Mouse (Mus musculus) intestine, embryonic 14.5 days (tissue): ENCODE measurements around the gene Lpar2. TPM values are rescaled to one million over a fixed set of nuclear protein-coding genes. Genes with fewer than 3 reads are reported as not detected.

Experiments
- ATAC-seq: fragments of 200-750 bp; cut with Nextera tagmentation; replicated peaks from 2 replicates; pipeline ENCODE4 v1.8.0; 2017; ENCODE audit warnings: low read depth, moderate number of reproducible peaks, moderate TSS enrichment, moderate library complexity; ENCODE audit not compliant: low FRiP score, low TSS enrichment
- DNase-seq: peaks from one replicate; pipeline ENCODE4 v3.0.0-alpha.2; 2018; ENCODE audit warnings: low spot score
- H3K27ac ChIP-seq: fragments of 300-500 bp; sonication (generic); 2 replicates; pipeline ENCODE4 v1.5.1; 2014; ENCODE audit warnings: low read depth, mild to moderate bottlenecking, control low read depth
- H3K27me3 ChIP-seq: fragments of 300-500 bp; sonication (generic); replicated peaks from 2 replicates; pipeline ENCODE4 v1.6.1; 2014; ENCODE audit warnings: low read length, control low read depth; ENCODE audit not compliant: control insufficient read depth, insufficient read depth
- H3K36me3 ChIP-seq: fragments of 300-500 bp; sonication (generic); 2 replicates; pipeline ENCODE4 v1.6.1; 2014; ENCODE audit warnings: low read length, control low read depth; ENCODE audit not compliant: control insufficient read depth, insufficient read depth
- H3K4me1 ChIP-seq: fragments of 300-500 bp; sonication (generic); replicated peaks from 2 replicates; pipeline ENCODE4 v1.6.1; 2014; ENCODE audit warnings: low read length, control low read depth, mixed read lengths; ENCODE audit not compliant: control insufficient read depth, insufficient read depth
- H3K4me2 ChIP-seq: fragments of 300-500 bp; sonication (generic); 2 replicates; pipeline ENCODE4 v1.6.1; 2014; ENCODE audit warnings: low read length
- H3K4me3 ChIP-seq: fragments of 300-500 bp; sonication (generic); 2 replicates; pipeline ENCODE4 v1.5.1; 2014; ENCODE audit warnings: low read depth, low read length, control low read depth, mixed read lengths
- H3K9ac ChIP-seq: fragments of 300-500 bp; sonication (generic); 2 replicates; pipeline ENCODE4 v1.6.1; 2014; ENCODE audit warnings: mild to moderate bottlenecking, low read length
- H3K9me3 ChIP-seq: fragments of 300-500 bp; sonication (generic); 2 replicates; pipeline ENCODE4 v1.6.1; 2016; ENCODE audit warnings: low read length, control low read depth; ENCODE audit not compliant: control insufficient read depth
- WGBS: fragments of 180-500 bp; shearing (Covaris S2); extraction: QIAGEN DNeasy Blood & Tissue Kit; methylation state at CpG from one replicate; pipeline ENCODE4 v1.1.7; 2014; 5-methylcytosine and 5-hydroxymethylcytosine counted together
- polyA plus RNA-seq: library from polyadenylated mRNA; unstranded; fragments of >200 nt; fragmentation: Nextera tagmentation; extraction: Ambion mirVana; gene quantifications from 2 replicates; pipeline ENCODE4 v1.2.1, GENCODE M21; 2014

The Lpar2 gene
- polyA plus RNA-seq, 1 experiment from 2014 or later = 1.0 TPM

GRCm38 (mm10) chr8:69791415-69792068 lies 30.7 kb upstream of the Lpar2 start:
- Histone ChIP-seq H3K9me3 (no peaks in the 10 kb centered on the region), H3K27ac (peak overlapping the region; percentile 79), H3K36me3 (peaks cover 36% of the 10 kb centered on the region), H3K4me3 (peak overlapping the region; percentile 100), H3K27me3 (no peaks in the 10 kb centered on the region), H3K9ac (peak overlapping the region; percentile 96), H3K4me2 (peak overlapping the region; percentile 80), H3K4me1 (peaks cover 12% of the 10 kb centered on the region)
- under 1% methylated on average over 47 of the region's 48 CpGs for WGBS
- DNase-seq = peak; percentile 69
- ATAC-seq = peak; percentile 77

- WGBS = 92% methylated on average over 4 of the region's 4 CpGs
- peaks cover 57% of the 10 kb centered on the region for H3K36me3 ChIP-seq
- H3K4me2 ChIP-seq = no peak overlapping the region
- no peak overlapping the region for H3K9ac ChIP-seq
- DNase-seq = no peak
- H3K27me3 ChIP-seq = no peaks in the 10 kb centered on the region
- no peak overlapping the region for H3K4me3 ChIP-seq
- no peak for ATAC-seq
- H3K27ac ChIP-seq = no peak overlapping the region
- H3K9me3 ChIP-seq = no peaks in the 10 kb centered on the region
- peaks cover 12% of the 10 kb centered on the region for H3K4me1 ChIP-seq
Observed at GRCm38 (mm10) chr8:69793666-69794065, 28.6 kb upstream of the Lpar2 start.

DNA sequence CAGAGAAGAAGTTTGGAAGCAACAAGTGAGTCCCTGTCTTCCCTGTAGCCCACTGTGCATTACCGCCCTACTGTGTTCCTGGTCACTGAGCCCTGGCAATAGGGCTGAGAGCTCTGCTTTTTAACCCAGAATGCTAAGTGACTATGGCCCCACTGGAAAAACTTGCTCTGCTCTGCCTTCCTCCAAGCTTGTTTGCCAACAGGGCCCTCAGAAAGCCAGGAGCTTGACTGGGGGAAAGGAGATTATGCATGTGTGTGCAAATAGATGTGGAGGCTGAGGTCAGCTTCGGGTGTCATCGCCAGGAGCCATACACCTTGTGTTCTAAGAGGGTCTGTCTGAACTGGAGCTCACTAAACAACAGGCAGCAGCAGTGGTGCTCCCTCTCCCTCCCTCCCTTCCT lies 28.1 kb upstream of the Lpar2 start:
- WGBS = 92% methylated on average over 3 of the region's 3 CpGs
- peaks cover 61% of the 10 kb centered on the region for H3K36me3 ChIP-seq

GRCm38 (mm10) chr8:69794901-69795300 lies 27.3 kb upstream of the Lpar2 start:
- peaks cover 69% of the 10 kb centered on the region for H3K36me3 ChIP-seq
- DNase-seq = no peak
- no peak for ATAC-seq
- H3K27me3 ChIP-seq = no peaks in the 10 kb centered on the region
- no peaks in the 10 kb centered on the region for H3K9me3 ChIP-seq
- peaks cover 12% of the 10 kb centered on the region for H3K4me1 ChIP-seq
- H3K4me2 ChIP-seq = no peak overlapping the region
- WGBS = 96% methylated on average over 6 of the region's 6 CpGs
- no peak overlapping the region for H3K9ac ChIP-seq
- H3K27ac ChIP-seq = no peak overlapping the region
- H3K4me3 ChIP-seq = no peak overlapping the region

More for the DNA sequence above, 28.1 kb upstream of the Lpar2 start:
- H3K27ac ChIP-seq = no peak overlapping the region
- H3K4me1 ChIP-seq = peaks cover 12% of the 10 kb centered on the region
- H3K4me3 ChIP-seq = no peak overlapping the region
- H3K9ac ChIP-seq = no peak overlapping the region
- H3K9me3 ChIP-seq = no peaks in the 10 kb centered on the region
- H3K4me2 ChIP-seq = no peak overlapping the region
- ATAC-seq (no peak), DNase-seq (no peak)
- no peaks in the 10 kb centered on the region for H3K27me3 ChIP-seq

DNA sequence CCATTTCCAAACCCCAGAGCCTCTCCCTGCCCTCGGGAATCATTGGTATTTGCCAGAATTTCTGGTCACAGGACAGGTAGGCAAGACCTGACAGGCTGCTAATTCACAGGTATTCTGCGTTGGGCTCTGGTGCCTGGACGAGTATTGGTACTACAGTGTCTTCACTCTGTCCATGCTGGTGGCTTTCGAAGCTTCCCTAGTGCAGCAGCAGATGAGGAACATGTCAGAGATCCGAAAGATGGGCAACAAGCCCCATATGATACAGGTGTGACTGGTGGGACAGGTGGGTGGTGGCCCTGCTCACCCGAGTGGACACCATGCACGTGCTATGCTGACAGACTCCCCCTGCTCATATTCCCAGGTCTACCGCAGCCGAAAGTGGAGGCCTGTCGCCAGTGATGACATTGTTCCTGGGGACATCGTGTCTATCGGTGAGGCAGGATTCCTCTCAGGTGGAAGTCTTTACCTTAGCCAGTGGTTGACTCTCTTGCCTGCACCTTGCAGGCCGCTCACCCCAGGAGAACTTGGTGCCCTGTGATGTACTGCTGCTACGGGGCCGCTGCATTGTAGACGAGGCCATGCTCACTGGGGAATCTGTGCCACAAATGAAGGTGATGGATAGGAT lies 25.4 kb upstream of the Lpar2 start:
- H3K36me3 ChIP-seq = peaks cover 88% of the 10 kb centered on the region
- no peak overlapping the region for H3K27ac ChIP-seq
- H3K9ac ChIP-seq = no peak overlapping the region
- no peaks in the 10 kb centered on the region for H3K9me3 ChIP-seq
- peaks cover 11% of the 10 kb centered on the region for H3K4me1 ChIP-seq
- H3K4me2 ChIP-seq = no peak overlapping the region
- ATAC-seq (no peak), DNase-seq (no peak)
- no peaks in the 10 kb centered on the region for H3K27me3 ChIP-seq
- 94% methylated on average over 16 of the region's 16 CpGs for WGBS
- no peak overlapping the region for H3K4me3 ChIP-seq

DNA sequence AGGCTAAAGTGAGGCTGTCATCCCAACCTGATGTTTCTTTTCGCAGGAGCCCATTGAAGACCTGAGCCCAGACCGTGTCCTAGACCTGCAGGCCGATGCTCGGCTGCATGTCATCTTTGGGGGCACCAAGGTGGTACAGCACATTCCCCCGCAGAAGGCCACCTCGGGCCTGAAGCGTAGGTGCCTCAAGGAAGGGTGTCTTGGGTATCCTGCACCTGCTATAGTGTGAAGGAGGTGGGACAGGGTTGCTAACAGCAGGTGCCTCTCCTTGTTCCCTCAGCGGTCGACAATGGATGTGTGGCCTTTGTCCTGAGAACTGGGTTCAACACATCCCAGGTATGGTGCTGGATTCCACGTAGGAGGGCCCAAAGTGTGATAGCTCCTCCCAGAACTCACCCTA lies 24.6 kb upstream of the Lpar2 start:
- H3K27me3 ChIP-seq = no peaks in the 10 kb centered on the region
- peaks cover 96% of the 10 kb centered on the region for H3K36me3 ChIP-seq
- no peak for DNase-seq
- H3K9me3 ChIP-seq = no peaks in the 10 kb centered on the region
- ATAC-seq = no peak
- H3K4me2 ChIP-seq = no peak overlapping the region
- H3K4me1 ChIP-seq = peaks cover 3% of the 10 kb centered on the region; the same call in 1 of the 2 replicates
- H3K9ac ChIP-seq = no peak overlapping the region
- H3K4me3 ChIP-seq = no peak overlapping the region
- WGBS = 91% methylated on average over 10 of the region's 10 CpGs
- H3K27ac ChIP-seq = no peak overlapping the region

GRCm38 (mm10) chr8:69799261-69799660 lies 23.0 kb upstream of the Lpar2 start:
- WGBS = 94% methylated on average over 8 of the region's 8 CpGs
- H3K27me3 ChIP-seq = no peaks in the 10 kb centered on the region
- no peak overlapping the region for H3K9ac ChIP-seq
- no peaks in the 10 kb centered on the region for H3K4me1 ChIP-seq
- H3K27ac ChIP-seq = no peak overlapping the region
- ATAC-seq (no peak), DNase-seq (no peak)
- H3K4me2 ChIP-seq = no peak overlapping the region
- H3K36me3 ChIP-seq = peaks cover 98% of the 10 kb centered on the region
- H3K9me3 ChIP-seq = no peaks in the 10 kb centered on the region
- H3K4me3 ChIP-seq = no peak overlapping the region

DNA sequence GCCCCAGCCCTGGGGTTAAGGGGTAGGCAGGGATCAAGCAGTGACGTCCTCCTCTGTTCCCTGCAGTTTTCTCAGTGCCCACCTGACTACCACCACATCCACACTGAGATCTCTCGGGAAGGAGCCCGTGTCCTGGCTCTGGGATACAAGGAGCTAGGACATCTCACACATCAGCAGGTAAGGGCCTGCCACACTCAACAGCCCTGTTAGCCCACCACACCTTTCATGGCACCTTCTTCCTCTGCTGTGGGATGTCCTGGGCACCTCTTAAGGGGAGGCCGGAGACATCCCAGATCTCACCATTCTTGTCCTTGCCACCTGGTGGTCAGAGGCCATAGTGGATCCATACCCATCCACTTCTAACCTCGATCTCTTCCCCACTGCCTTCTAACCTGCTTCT lies 22.3 kb upstream of the Lpar2 start:
- no peaks in the 10 kb centered on the region for H3K27me3 ChIP-seq
- no peak for DNase-seq
- H3K4me2 ChIP-seq = no peak overlapping the region
- H3K27ac ChIP-seq = no peak overlapping the region
- 92% methylated on average over 5 of the region's 5 CpGs for WGBS
- H3K4me3 ChIP-seq = no peak overlapping the region
- no peak for ATAC-seq
- no peak overlapping the region for H3K9ac ChIP-seq
- no peaks in the 10 kb centered on the region for H3K9me3 ChIP-seq
- no peaks in the 10 kb centered on the region for H3K4me1 ChIP-seq
- peaks cover 98% of the 10 kb centered on the region for H3K36me3 ChIP-seq

- H3K36me3 ChIP-seq = peaks cover 98% of the 10 kb centered on the region
- DNase-seq = no peak
- no peak overlapping the region for H3K4me2 ChIP-seq
- H3K27me3 ChIP-seq = no peaks in the 10 kb centered on the region
- H3K9ac ChIP-seq = no peak overlapping the region
- H3K4me3 ChIP-seq = no peak overlapping the region
- no peaks in the 10 kb centered on the region for H3K4me1 ChIP-seq
- H3K27ac ChIP-seq = no peak overlapping the region
- 96% methylated on average over 4 of the region's 4 CpGs for WGBS
- no peak for ATAC-seq
- H3K9me3 ChIP-seq = no peaks in the 10 kb centered on the region
Observed at GRCm38 (mm10) chr8:69801796-69802195, 20.4 kb upstream of the Lpar2 start.
